Mouse (Mus musculus): ENCODE measurements around the gene Cyp20a1. TPM values are rescaled to one million over a fixed set of nuclear protein-coding genes. Genes with fewer than 3 reads are reported as not detected.

The Cyp20a1 gene
- polyA plus RNA-seq, 1 experiment from 2014 or later: 7.0 TPM

DNA sequence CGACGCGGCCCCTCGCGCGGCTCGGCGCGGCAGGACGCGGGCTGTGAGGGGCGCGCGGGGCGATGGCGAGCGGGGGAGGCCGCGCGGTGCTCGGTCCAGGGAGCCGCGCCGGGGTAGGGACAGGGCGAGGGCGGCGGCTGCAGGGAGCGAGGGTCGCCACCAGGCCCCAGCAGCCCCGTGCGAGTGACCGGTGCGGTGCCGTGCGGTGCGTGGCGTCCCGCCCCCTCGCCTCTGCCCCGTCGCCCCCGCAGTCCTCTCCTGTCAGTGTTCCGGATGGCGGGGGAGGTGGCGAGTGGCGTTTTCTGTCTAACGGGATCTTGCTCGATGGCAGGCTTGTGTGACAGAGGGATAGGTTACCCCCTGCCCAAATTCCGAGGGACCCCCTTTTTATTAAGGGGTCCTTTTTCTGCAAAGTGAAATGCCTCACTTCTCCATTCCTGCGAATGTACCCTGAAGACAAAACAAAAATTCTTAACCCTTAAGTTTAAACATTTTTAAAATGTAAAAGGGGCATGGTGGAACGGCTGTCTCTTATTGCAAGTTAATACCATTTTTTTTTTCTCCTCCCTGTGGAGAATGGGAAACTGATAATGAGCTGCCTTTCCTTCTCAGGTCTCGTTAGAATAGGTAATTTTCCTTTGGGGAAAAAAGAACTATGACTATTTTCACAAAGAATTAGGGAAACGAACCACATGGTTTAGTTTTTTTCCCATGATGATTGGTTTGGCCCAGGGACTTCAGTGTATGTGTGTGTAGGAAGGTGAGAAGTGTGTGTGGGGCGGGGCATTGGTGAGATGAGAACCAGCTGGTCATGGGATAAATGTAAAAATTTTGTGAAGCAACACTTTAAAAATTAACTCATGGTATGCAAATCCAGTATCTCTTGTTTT is 67.0 kb downstream of the Cyp20a1 start:
- H3K4me1 ChIP-seq (ENCODE audit: insufficient read depth): no peaks in the 10 kb centered on the region; the same call in none of the 2 replicates
- H3K27me3 ChIP-seq (ENCODE audit: insufficient read depth, low read length): no peaks in the 10 kb centered on the region
- peak overlapping the region; percentile 78 for H3K9ac ChIP-seq (replicated peaks)
- peak overlapping the region; percentile 67 for H3K27ac ChIP-seq (ENCODE audit: low read depth)
- TF ChIP-seq EP300 (IDR thresholded peaks at IDR 0.05; ENCODE audit: low read depth) (no peak), CTCF (IDR thresholded peaks at IDR 0.05; ENCODE audit: low read depth) (no peak)
- ATAC-seq (peak; percentile 59), DNase-seq (peak; percentile 42)
- 2% methylated on average over 34 of the region's 54 CpGs for WGBS (ENCODE audit: insufficient replicate concordance)
- peak overlapping the region; percentile 98 for H3K4me2 ChIP-seq (ENCODE audit: low read depth, low read length)
- no peaks in the 10 kb centered on the region for H3K36me3 ChIP-seq (replicated peaks; ENCODE audit: insufficient read depth, low read length)
- H3K9me3 ChIP-seq (ENCODE audit: low read length): no peaks in the 10 kb centered on the region
- peak overlapping the region; percentile 85 for H3K4me3 ChIP-seq (ENCODE audit: low read depth, low read length)

DNA sequence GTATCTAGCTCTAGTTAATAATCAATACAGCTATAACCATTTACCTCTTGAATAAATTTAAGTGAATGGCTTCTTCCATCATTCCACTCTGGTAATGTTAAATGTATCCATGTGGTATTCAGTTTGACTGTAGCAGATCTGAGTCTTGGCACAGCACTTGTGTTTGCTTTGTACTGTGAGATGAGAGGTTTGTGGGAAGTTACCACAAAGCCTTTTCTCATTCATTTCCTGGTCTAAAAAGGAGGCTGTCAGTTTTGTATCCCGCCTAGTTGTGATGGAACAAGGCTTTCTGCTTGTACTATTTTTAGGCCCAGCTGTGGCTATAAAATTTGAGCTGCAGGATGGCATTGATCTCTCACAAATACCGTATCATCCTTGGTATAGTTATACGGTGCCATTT is 73.6 kb downstream of the Cyp20a1 start:
- Histone ChIP-seq H3K27me3 (ENCODE audit: insufficient read depth, low read length) (no peaks in the 10 kb centered on the region), H3K9ac (replicated peaks) (no peak overlapping the region), H3K4me3 (ENCODE audit: low read depth, low read length) (no peak overlapping the region), H3K4me2 (ENCODE audit: low read depth, low read length) (no peak overlapping the region), H3K4me1 (ENCODE audit: insufficient read depth) (no peaks in the 10 kb centered on the region; the same call in 1 of the 2 replicates), H3K36me3 (replicated peaks; ENCODE audit: insufficient read depth, low read length) (no peaks in the 10 kb centered on the region), H3K9me3 (ENCODE audit: low read length) (no peaks in the 10 kb centered on the region), H3K27ac (ENCODE audit: low read depth) (no peak overlapping the region)
- WGBS (ENCODE audit: insufficient replicate concordance): 45% methylated on average over 3 of the region's 3 CpGs
- TF ChIP-seq CTCF (IDR thresholded peaks at IDR 0.05; ENCODE audit: low read depth) (no peak), EP300 (IDR thresholded peaks at IDR 0.05; ENCODE audit: low read depth) (no peak)
- no peak for DNase-seq
- ATAC-seq: no peak

DNA sequence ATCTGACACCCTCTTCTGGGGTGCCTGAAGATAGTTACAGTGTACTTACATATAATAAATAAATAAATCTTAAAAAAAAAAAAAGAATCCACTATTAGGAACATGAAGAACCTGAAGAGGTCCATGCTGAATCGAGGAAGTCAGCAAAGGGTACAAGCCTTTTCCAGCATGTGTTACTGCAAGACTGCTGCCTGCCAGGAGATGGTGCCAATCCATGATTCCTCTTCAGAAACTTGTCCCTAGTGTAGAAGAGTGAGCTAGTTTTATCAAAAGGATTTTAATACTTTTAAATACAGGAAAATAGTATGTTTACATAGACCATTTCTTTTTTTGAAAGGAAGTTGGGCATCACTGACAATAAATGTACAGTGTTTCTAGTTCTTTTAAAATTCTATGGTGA is 80.8 kb downstream of the Cyp20a1 start:
- DNase-seq: no peak
- no peaks in the 10 kb centered on the region for H3K4me1 ChIP-seq (ENCODE audit: insufficient read depth)
- no peaks in the 10 kb centered on the region for H3K27me3 ChIP-seq (ENCODE audit: insufficient read depth, low read length)

DNA sequence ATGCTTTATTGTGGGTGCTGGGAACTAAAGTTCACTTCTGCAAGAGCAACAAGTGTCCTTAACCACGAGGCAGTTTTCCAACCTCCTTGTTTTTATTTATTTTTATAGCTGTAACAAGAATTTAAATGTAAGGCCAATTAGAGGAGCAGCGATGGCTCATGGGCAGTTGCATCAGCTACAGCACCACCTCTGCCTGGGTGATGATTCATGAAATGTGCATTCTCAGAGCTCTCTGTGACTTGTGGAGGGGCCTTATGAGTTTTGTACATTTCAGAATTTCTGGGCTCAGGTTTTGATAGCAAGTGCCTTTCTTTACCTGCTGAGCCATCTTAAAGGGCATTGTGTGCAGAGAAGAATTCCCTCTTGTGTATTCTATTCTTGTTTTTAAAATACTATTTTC is 85.2 kb downstream of the Cyp20a1 start:
- Histone ChIP-seq H3K27me3 (ENCODE audit: insufficient read depth, low read length) (no peaks in the 10 kb centered on the region), H3K9ac (replicated peaks) (no peak overlapping the region), H3K4me1 (ENCODE audit: insufficient read depth) (no peaks in the 10 kb centered on the region), H3K4me3 (ENCODE audit: low read depth, low read length) (no peak overlapping the region), H3K9me3 (ENCODE audit: low read length) (no peaks in the 10 kb centered on the region), H3K36me3 (replicated peaks; ENCODE audit: insufficient read depth, low read length) (no peaks in the 10 kb centered on the region), H3K4me2 (ENCODE audit: low read depth, low read length) (no peak overlapping the region), H3K27ac (ENCODE audit: low read depth) (no peak overlapping the region)
- no peak for DNase-seq
- TF ChIP-seq CTCF (IDR thresholded peaks at IDR 0.05; ENCODE audit: low read depth) (no peak), EP300 (IDR thresholded peaks at IDR 0.05; ENCODE audit: low read depth) (no peak)
- no peak for ATAC-seq
- WGBS (ENCODE audit: insufficient replicate concordance): 88% methylated on average over 2 of the region's 2 CpGs

More for the DNA sequence above, 80.8 kb downstream of the Cyp20a1 start:
- no peak overlapping the region for H3K9ac ChIP-seq (replicated peaks)
- H3K4me2 ChIP-seq (ENCODE audit: low read depth, low read length): no peak overlapping the region
- H3K4me3 ChIP-seq (ENCODE audit: low read depth, low read length): no peak overlapping the region
- H3K27ac ChIP-seq (ENCODE audit: low read depth): no peak overlapping the region
- WGBS (ENCODE audit: insufficient replicate concordance): 73% methylated on average over 1 of the region's 1 CpGs
- TF ChIP-seq EP300 (IDR thresholded peaks at IDR 0.05; ENCODE audit: low read depth): no peak
- TF ChIP-seq CTCF (IDR thresholded peaks at IDR 0.05; ENCODE audit: low read depth): peak; percentile 28; the same call in 1 of the 2 replicates
- no peaks in the 10 kb centered on the region for H3K36me3 ChIP-seq (replicated peaks; ENCODE audit: insufficient read depth, low read length)
- no peaks in the 10 kb centered on the region for H3K9me3 ChIP-seq (ENCODE audit: low read length)
- ATAC-seq: no peak

DNA sequence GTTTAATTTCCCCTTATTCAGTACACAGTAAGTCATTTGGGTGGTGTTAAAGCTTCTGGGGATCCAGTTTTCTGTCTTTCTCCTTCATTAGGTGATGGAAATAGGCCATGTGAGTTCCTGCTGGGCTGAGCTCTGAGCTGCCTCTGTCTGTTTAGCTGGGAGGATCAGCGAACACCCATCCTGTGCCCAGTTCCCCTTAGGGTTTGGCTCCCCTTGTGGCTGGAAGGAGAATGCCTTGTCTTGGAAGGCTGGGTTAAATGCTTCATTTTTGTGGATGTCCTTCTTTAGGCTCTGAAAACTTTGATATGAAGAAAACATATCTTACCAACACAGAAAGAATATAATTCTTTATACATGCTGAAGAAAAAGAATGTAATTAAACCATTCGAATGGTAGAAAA is 85.8 kb downstream of the Cyp20a1 start:
- no peak overlapping the region for H3K27ac ChIP-seq (ENCODE audit: low read depth)
- DNase-seq (peak; percentile 17), ATAC-seq (no peak)
- no peak overlapping the region for H3K4me2 ChIP-seq (ENCODE audit: low read depth, low read length)
- no peaks in the 10 kb centered on the region for H3K4me1 ChIP-seq (ENCODE audit: insufficient read depth)
- peak; percentile 81 for TF ChIP-seq CTCF (IDR thresholded peaks at IDR 0.05; ENCODE audit: low read depth)
- no peak for TF ChIP-seq EP300 (IDR thresholded peaks at IDR 0.05; ENCODE audit: low read depth)
- H3K27me3 ChIP-seq (ENCODE audit: insufficient read depth, low read length): no peaks in the 10 kb centered on the region
- no peaks in the 10 kb centered on the region for H3K36me3 ChIP-seq (replicated peaks; ENCODE audit: insufficient read depth, low read length)
- 70% methylated on average over 2 of the region's 2 CpGs for WGBS (ENCODE audit: insufficient replicate concordance)
- no peak overlapping the region for H3K4me3 ChIP-seq (ENCODE audit: low read depth, low read length)
- no peaks in the 10 kb centered on the region for H3K9me3 ChIP-seq (ENCODE audit: low read length)
- no peak overlapping the region for H3K9ac ChIP-seq (replicated peaks)

DNA sequence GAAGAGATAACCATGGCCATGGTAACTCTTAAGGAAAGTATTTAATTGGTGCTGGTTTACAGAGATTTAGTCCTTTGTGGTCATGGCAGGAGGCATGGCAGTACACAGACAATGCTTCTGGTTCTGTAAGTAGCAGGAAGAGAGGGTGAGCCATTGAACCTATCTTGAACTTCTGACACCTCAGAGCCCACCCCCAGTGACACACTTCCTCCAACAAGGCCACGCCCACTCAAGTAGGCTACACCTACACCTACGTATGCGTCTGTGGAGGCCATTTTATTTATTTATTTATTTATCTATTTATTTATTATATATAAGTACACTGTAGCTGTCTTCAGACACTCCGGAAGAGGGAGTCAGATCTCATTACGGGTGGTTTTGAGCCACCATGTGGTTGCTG is 88.4 kb downstream of the Cyp20a1 start:
- 86% methylated on average over 5 of the region's 5 CpGs for WGBS (ENCODE audit: insufficient replicate concordance)
- Histone ChIP-seq H3K27me3 (ENCODE audit: insufficient read depth, low read length) (no peaks in the 10 kb centered on the region), H3K4me3 (ENCODE audit: low read depth, low read length) (no peak overlapping the region), H3K4me1 (ENCODE audit: insufficient read depth) (no peaks in the 10 kb centered on the region), H3K9ac (replicated peaks) (no peak overlapping the region), H3K36me3 (replicated peaks; ENCODE audit: insufficient read depth, low read length) (no peaks in the 10 kb centered on the region), H3K9me3 (ENCODE audit: low read length) (no peaks in the 10 kb centered on the region), H3K27ac (ENCODE audit: low read depth) (no peak overlapping the region), H3K4me2 (ENCODE audit: low read depth, low read length) (no peak overlapping the region)
- ATAC-seq: no peak
- no peak for DNase-seq
- TF ChIP-seq CTCF (IDR thresholded peaks at IDR 0.05; ENCODE audit: low read depth): no peak
